Mouse (Mus musculus) midbrain, embryonic 14.5 days (tissue): ENCODE results near the gene Nod2. TPM values are rescaled to one million over a fixed set of nuclear protein-coding genes. Genes with fewer than 3 reads are reported as not detected.

Experiments used
- ATAC-seq: fragments of 200-750 bp; cut with Nextera tagmentation; 2 replicates; pipeline ENCODE4 v1.8.0; 2017; ENCODE audit warnings: moderate number of reproducible peaks, moderate library complexity; ENCODE audit not compliant: low FRiP score, low TSS enrichment
- DNase-seq: peaks from one replicate; pipeline ENCODE4 v3.0.0-alpha.2; 2015
- H3K27ac ChIP-seq: fragments of 300-500 bp; sonication (generic); replicated peaks from 2 replicates; pipeline ENCODE4 v1.5.1; 2014; ENCODE audit warnings: mild to moderate bottlenecking, low read depth, low read length, moderate library complexity
- H3K27me3 ChIP-seq: fragments of 300-500 bp; sonication (generic); 2 replicates; pipeline ENCODE4 v1.6.1; 2014; ENCODE audit warnings: low read length, control low read depth, mixed read lengths; ENCODE audit not compliant: control insufficient read depth, insufficient read depth
- H3K36me3 ChIP-seq: fragments of 300-500 bp; sonication (generic); 2 replicates; pipeline ENCODE4 v1.6.1; 2014; ENCODE audit warnings: low read length, control low read depth; ENCODE audit not compliant: control insufficient read depth, insufficient read depth
- H3K4me1 ChIP-seq: fragments of 300-500 bp; sonication (generic); 2 replicates; pipeline ENCODE4 v1.6.1; 2014; ENCODE audit warnings: mild to moderate bottlenecking, antibody characterized with exemption, low read length, control low read depth; ENCODE audit not compliant: control insufficient read depth, insufficient read depth
- H3K4me2 ChIP-seq: fragments of 300-500 bp; sonication (generic); 2 replicates; pipeline ENCODE4 v1.6.1; 2014; ENCODE audit warnings: mild to moderate bottlenecking, low read length, moderate library complexity
- H3K4me3 ChIP-seq: fragments of 300-500 bp; sonication (generic); replicated peaks from 2 replicates; pipeline ENCODE4 v1.5.1; 2014; ENCODE audit warnings: low read depth, low read length
- H3K9ac ChIP-seq: fragments of 300-500 bp; sonication (generic); replicated peaks from 2 replicates; pipeline ENCODE4 v1.6.1; 2014; ENCODE audit warnings: mild to moderate bottlenecking, low read length, moderate library complexity
- H3K9me3 ChIP-seq: fragments of 300-500 bp; sonication (generic); 2 replicates; pipeline ENCODE4 v1.6.1; 2016; ENCODE audit warnings: low read length, control low read depth, mixed read lengths; ENCODE audit not compliant: control insufficient read depth
- WGBS: fragments of 180-500 bp; shearing (Covaris S2); extraction: QIAGEN DNeasy Blood & Tissue Kit; methylation state at CpG from one replicate; pipeline ENCODE4 v1.1.7; 2014; 5-methylcytosine and 5-hydroxymethylcytosine counted together
- polyA plus RNA-seq: library from polyadenylated mRNA; unstranded; fragments of >200 nt; fragmentation: Nextera tagmentation; extraction: Ambion mirVana; gene quantifications from 2 replicates; pipeline ENCODE4 v1.2.1, GENCODE M21; 2014

The Nod2 gene
- polyA plus RNA-seq, 1 experiment from 2014 or later = 0.07 TPM

- 10% methylated on average over 19 of the region's 19 CpGs for WGBS
- Histone ChIP-seq H3K4me2 (peak overlapping the region; percentile 92), H3K9me3 (no peaks in the 10 kb centered on the region), H3K4me1 (peaks cover 6% of the 10 kb centered on the region; the same call in 1 of the 2 replicates), H3K4me3 (peak overlapping the region; percentile 48), H3K9ac (peak overlapping the region; percentile 70), H3K27me3 (peaks cover 3% of the 10 kb centered on the region; the same call in 1 of the 2 replicates), H3K36me3 (no peaks in the 10 kb centered on the region), H3K27ac (peak overlapping the region; percentile 82)
- ATAC-seq = no peak
- DNase-seq = no peak
Observed at GRCm38 (mm10) chr8:88626940-88627264, 20.2 kb upstream of the Nod2 start.

GRCm38 (mm10) chr8:88627265-88627991 is 19.7 kb upstream of the Nod2 start:
- WGBS = under 1% methylated on average over 100 of the region's 105 CpGs
- Histone ChIP-seq H3K27me3 (peaks cover 3% of the 10 kb centered on the region; the same call in 1 of the 2 replicates), H3K36me3 (no peaks in the 10 kb centered on the region), H3K4me2 (peak overlapping the region; percentile 92), H3K4me3 (peak overlapping the region; percentile 48), H3K4me1 (peaks cover 6% of the 10 kb centered on the region; the same call in 1 of the 2 replicates), H3K27ac (peak overlapping the region; percentile 82), H3K9ac (peak overlapping the region; percentile 70), H3K9me3 (no peaks in the 10 kb centered on the region)
- peak; percentile 84 for ATAC-seq
- DNase-seq = peak; percentile 96

- peak overlapping the region; percentile 92 for H3K4me2 ChIP-seq
- no peak for DNase-seq
- H3K4me1 ChIP-seq = peaks cover 6% of the 10 kb centered on the region; the same call in 1 of the 2 replicates
- H3K27me3 ChIP-seq = peaks cover 3% of the 10 kb centered on the region; the same call in 1 of the 2 replicates
- no peak overlapping the region; the same call in 1 of the 2 replicates for H3K27ac ChIP-seq
- ATAC-seq = no peak
- no peaks in the 10 kb centered on the region for H3K36me3 ChIP-seq
- H3K9ac ChIP-seq = peak overlapping the region; percentile 70
- peak overlapping the region; percentile 48 for H3K4me3 ChIP-seq
- no peaks in the 10 kb centered on the region for H3K9me3 ChIP-seq
- WGBS = 62% methylated on average over 14 of the region's 14 CpGs
Observed at GRCm38 (mm10) chr8:88628001-88628774, 18.9 kb upstream of the Nod2 start.

- Histone ChIP-seq H3K4me1 (peaks cover 6% of the 10 kb centered on the region; the same call in 1 of the 2 replicates), H3K27me3 (peaks cover 3% of the 10 kb centered on the region; the same call in 1 of the 2 replicates), H3K9me3 (no peaks in the 10 kb centered on the region), H3K9ac (no peak overlapping the region), H3K36me3 (no peaks in the 10 kb centered on the region), H3K4me3 (no peak overlapping the region), H3K27ac (no peak overlapping the region), H3K4me2 (no peak overlapping the region)
- ATAC-seq (no peak), DNase-seq (no peak)
- 85% methylated on average over 4 of the region's 4 CpGs for WGBS
Observed at GRCm38 (mm10) chr8:88630225-88630624, 16.9 kb upstream of the Nod2 start.

- ATAC-seq = no peak
Observed at GRCm38 (mm10) chr8:88631081-88631480, 16.0 kb upstream of the Nod2 start.

GRCm38 (mm10) chr8:88633343-88633765 is 13.8 kb upstream of the Nod2 start:
- DNase-seq = no peak
- ATAC-seq = no peak
- no peak overlapping the region for H3K9ac ChIP-seq
- no peaks in the 10 kb centered on the region for H3K36me3 ChIP-seq
- H3K4me1 ChIP-seq = no peaks in the 10 kb centered on the region; the same call in 1 of the 2 replicates
- H3K4me3 ChIP-seq = no peak overlapping the region
- H3K4me2 ChIP-seq = no peak overlapping the region
- 89% methylated on average over 7 of the region's 7 CpGs for WGBS
- H3K27ac ChIP-seq = no peak overlapping the region
- peaks cover 1% of the 10 kb centered on the region; the same call in 1 of the 2 replicates for H3K27me3 ChIP-seq
- H3K9me3 ChIP-seq = no peaks in the 10 kb centered on the region

More at GRCm38 (mm10) chr8:88631081-88631480, 16.0 kb upstream of the Nod2 start:
- H3K9ac ChIP-seq = no peak overlapping the region
- no peak overlapping the region for H3K4me3 ChIP-seq
- no peaks in the 10 kb centered on the region for H3K36me3 ChIP-seq
- no peaks in the 10 kb centered on the region for H3K9me3 ChIP-seq
- peaks cover 6% of the 10 kb centered on the region; the same call in 1 of the 2 replicates for H3K4me1 ChIP-seq
- H3K27ac ChIP-seq = no peak overlapping the region
- no peak overlapping the region for H3K4me2 ChIP-seq
- H3K27me3 ChIP-seq = peaks cover 3% of the 10 kb centered on the region; the same call in 1 of the 2 replicates
- peak; percentile 60 for DNase-seq

GRCm38 (mm10) chr8:88635474-88636397 is 11.4 kb upstream of the Nod2 start, which contains the start of gene Snx20:
Gene Snx20 (minus strand): TSS chr8:88636128.
- Histone ChIP-seq H3K27ac (no peak within 1 kb of the TSS), H3K9me3 (no peaks in the 10 kb centered on the region), H3K4me2 (no peak within 1 kb of the TSS), H3K4me1 (no peaks in the 10 kb centered on the region), H3K4me3 (no peak within 1 kb of the TSS), H3K9ac (no peak within 1 kb of the TSS), H3K27me3 (no peaks in the 10 kb centered on the region), H3K36me3 (no peaks in the 10 kb centered on the region)
- no peak for DNase-seq
- ATAC-seq = no peak
- WGBS = 89% methylated on average over 14 of the region's 14 CpGs
